ENCODE assay signal across 9 mouse cellular contexts in genomic region chr6:31011407-31012020, GRCm38 (mm10). TPM values are rescaled to one million over a fixed set of nuclear protein-coding genes. Genes with fewer than 3 reads are reported as not detected.
DNase-seq lines count a peak whose midpoint lies in the region; ATAC-seq lines count a peak whose summit lies in the region.
"Had no signal": no experiment of that assay in that cellular context is flagged by ENCODE, and none has a peak within 500 bp of the region (broad histone marks: within the 10 kb centered on the region; RNA-seq: fewer than 3 reads in every experiment).

No protein-coding gene starts in this region.

- peak; percentile 92 for DNase-seq in adipocyte (ENCODE audit: low spot score)
- DNase-seq in gastrocnemius, postnatal 25 days: peak; percentile 51
- DNase-seq in lung, postnatal 14 days: peak; percentile 81
- no peak for DNase-seq in frontal cortex, postnatal 25 days (ENCODE audit: low spot score in 2 of 2)

- H3K4me2 ChIP-seq in forebrain, embryonic 15.5 days (replicated peaks): no peak overlapping the region
- no peak overlapping the region for H3K4me2 ChIP-seq in forebrain, embryonic 12.5 days
- H3K4me2 ChIP-seq in intestine, embryonic 15.5 days (replicated peaks): no peak overlapping the region

- 31% methylated on average over 4 of the region's 4 CpGs for WGBS in forebrain, embryonic 15.5 days
- WGBS in forebrain, embryonic 12.5 days: 49% methylated on average over 4 of the region's 4 CpGs
- WGBS in intestine, embryonic 15.5 days: 33% methylated on average over 4 of the region's 4 CpGs

- H3K4me3 ChIP-seq in forebrain, embryonic 15.5 days: no peak overlapping the region
- H3K4me3 ChIP-seq in forebrain, embryonic 12.5 days (replicated peaks): no peak overlapping the region
- no peak overlapping the region for H3K4me3 ChIP-seq in intestine, embryonic 15.5 days (replicated peaks)

- H3K9ac ChIP-seq in forebrain, embryonic 15.5 days (replicated peaks): no peak overlapping the region
- no peak overlapping the region for H3K9ac ChIP-seq in forebrain, embryonic 12.5 days
- no peak overlapping the region for H3K9ac ChIP-seq in intestine, embryonic 15.5 days

- no peaks in the 10 kb centered on the region for H3K9me3 ChIP-seq in forebrain, embryonic 15.5 days
- peaks cover 9% of the 10 kb centered on the region; the same call in 1 of the 2 replicates for H3K9me3 ChIP-seq in forebrain, embryonic 12.5 days
- H3K9me3 ChIP-seq in intestine, embryonic 15.5 days: no peaks in the 10 kb centered on the region
- H3K9me3 ChIP-seq: G1E had no signal

- peaks cover 13% of the 10 kb centered on the region for H3K4me1 ChIP-seq in forebrain, embryonic 15.5 days
- H3K4me1 ChIP-seq in forebrain, embryonic 12.5 days: peaks cover 6% of the 10 kb centered on the region; the same call in 1 of the 2 replicates
- peaks cover 8% of the 10 kb centered on the region for H3K4me1 ChIP-seq in intestine, embryonic 15.5 days (replicated peaks)

- H3K36me3 ChIP-seq in forebrain, embryonic 15.5 days: no peaks in the 10 kb centered on the region
- no peaks in the 10 kb centered on the region for H3K36me3 ChIP-seq in forebrain, embryonic 12.5 days (replicated peaks)
- H3K36me3 ChIP-seq in intestine, embryonic 15.5 days: no peaks in the 10 kb centered on the region
- H3K36me3 ChIP-seq: G1E had no signal

- peak; percentile 53 for ATAC-seq in forebrain, embryonic 15.5 days (replicated peaks)
- ATAC-seq in forebrain, embryonic 12.5 days (ENCODE audit: low FRiP score): no peak
- ATAC-seq in intestine, embryonic 15.5 days: peak; percentile 77
- no peak for ATAC-seq in megakaryocyte-erythroid progenitor cell, adult 5-6 weeks (replicated peaks; ENCODE audit: low FRiP score, low TSS enrichment, poor library complexity, severe bottlenecking)

- H3K27me3 ChIP-seq in forebrain, embryonic 15.5 days: no peaks in the 10 kb centered on the region
- H3K27me3 ChIP-seq in forebrain, embryonic 12.5 days: 0 out of 2 replicates have a peak, but pooled peaks cover 3% of the 10 kb centered on the region
- H3K27me3 ChIP-seq in intestine, embryonic 15.5 days (replicated peaks): no peaks in the 10 kb centered on the region

- peak overlapping the region; percentile 56 for H3K27ac ChIP-seq in forebrain, embryonic 15.5 days (replicated peaks)
- H3K27ac ChIP-seq in forebrain, embryonic 12.5 days: no peak overlapping the region
- no peak overlapping the region for H3K27ac ChIP-seq in intestine, embryonic 15.5 days

RNA-seq across cellular contexts. Expression of gene Klf14, which starts 52.6 kb away (rescaled TPM):
- 0.14 and 0.20 TPM in 2 replicates for polyA plus RNA-seq in forebrain, embryonic 15.5 days (2015; fragmentation: Nextera tagmentation; extraction: Ambion mirVana)
- polyA plus RNA-seq in forebrain, embryonic 12.5 days (2016; fragmentation: Nextera tagmentation; extraction: Ambion mirVana): 0.19 and 0.27 TPM in 2 replicates
- total RNA-seq in gastrocnemius, postnatal 25 days (2021): under 1 TPM; 0.24 to 0.43 TPM
- polyA plus RNA-seq in intestine, embryonic 15.5 days (2015; fragmentation: Nextera tagmentation; extraction: Ambion mirVana): 2.8 and 3.4 TPM in 2 replicates
- not detected in 2 replicates for total RNA-seq in megakaryocyte-erythroid progenitor cell, adult 5-6 weeks (2014; fragmentation: Nextera tagmentation)
- total RNA-seq in megakaryocyte-erythroid progenitor cell, adult 5-6 weeks (2017): not detected in 2 replicates
- total RNA-seq: G1E had no signal
- polyA plus RNA-seq: G1E had no signal

Comparison
In these comparisons a context has a peak if more than half of its experiments do, and no peak if none do; other contexts are left out.
1. ATAC-seq: peak in forebrain, embryonic 15.5 days (single experiment) and intestine, embryonic 15.5 days (single experiment); none in forebrain, embryonic 12.5 days (single experiment) and megakaryocyte-erythroid progenitor cell, adult 5-6 weeks (single experiment).
2. DNase-seq: peak in adipocyte (single experiment), gastrocnemius, postnatal 25 days (single experiment) and lung, postnatal 14 days (single experiment); none in frontal cortex, postnatal 25 days (0 of 2).